Mouse (Mus musculus) neural tube, embryonic 14.5 days (tissue): ENCODE measurements around the gene Slc7a11. TPM values are rescaled to one million over a fixed set of nuclear protein-coding genes. Genes with fewer than 3 reads are reported as not detected.

Experiments used
- ATAC-seq: fragments of 200-750 bp; cut with Nextera tagmentation; 2 replicates; pipeline ENCODE4 v1.8.0; 2017; ENCODE audit warnings: low read depth, mild to moderate bottlenecking, moderate TSS enrichment, moderate library complexity
- H3K27ac ChIP-seq: fragments of 300-500 bp; sonication (generic); 2 replicates; pipeline ENCODE4 v1.5.1; 2014; ENCODE audit warnings: low read depth, mild to moderate bottlenecking, control low read depth, low read length, moderate library complexity, mixed read lengths
- H3K27me3 ChIP-seq: fragments of 300-500 bp; sonication (generic); 2 replicates; pipeline ENCODE4 v1.6.1; 2014; ENCODE audit warnings: low read length; ENCODE audit not compliant: control insufficient read depth, insufficient read depth
- H3K36me3 ChIP-seq: fragments of 300-500 bp; sonication (generic); 2 replicates; pipeline ENCODE4 v1.6.1; 2014; ENCODE audit warnings: low read length, mixed read lengths; ENCODE audit not compliant: control insufficient read depth, insufficient read depth
- H3K4me1 ChIP-seq: fragments of 300-500 bp; sonication (generic); 2 replicates; pipeline ENCODE4 v1.6.1; 2014; ENCODE audit warnings: low read length; ENCODE audit not compliant: control insufficient read depth, insufficient read depth
- H3K4me2 ChIP-seq: fragments of 300-500 bp; sonication (generic); 2 replicates; pipeline ENCODE4 v1.6.1; 2014; ENCODE audit warnings: mild to moderate bottlenecking, low read depth, low read length, control low read depth
- H3K4me3 ChIP-seq: fragments of 300-500 bp; sonication (generic); 2 replicates; pipeline ENCODE4 v1.5.1; 2014; ENCODE audit warnings: low read depth, low read length, control low read depth, mixed read lengths
- H3K9ac ChIP-seq: fragments of 300-500 bp; sonication (generic); replicated peaks from 2 replicates; pipeline ENCODE4 v1.6.1; 2014; ENCODE audit warnings: low read depth, mild to moderate bottlenecking, control low read depth, low read length, mixed read lengths
- H3K9me3 ChIP-seq: fragments of 300-500 bp; sonication (generic); 2 replicates; pipeline ENCODE4 v1.6.1; 2016; ENCODE audit warnings: low read length; ENCODE audit not compliant: control insufficient read depth
- WGBS: fragments of 180-500 bp; shearing (Covaris S2); extraction: QIAGEN DNeasy Blood & Tissue Kit; methylation state at CpG from one replicate; pipeline ENCODE4 v1.1.7; 2014; 5-methylcytosine and 5-hydroxymethylcytosine counted together
- polyA plus RNA-seq: library from polyadenylated mRNA; unstranded; fragments of >200 nt; fragmentation: Nextera tagmentation; extraction: Ambion mirVana; gene quantifications from 2 replicates; pipeline ENCODE4 v1.2.1, GENCODE M21; 2014

Gene Slc7a11
- polyA plus RNA-seq, 1 experiment from 2014 or later = 0.44 TPM

DNA sequence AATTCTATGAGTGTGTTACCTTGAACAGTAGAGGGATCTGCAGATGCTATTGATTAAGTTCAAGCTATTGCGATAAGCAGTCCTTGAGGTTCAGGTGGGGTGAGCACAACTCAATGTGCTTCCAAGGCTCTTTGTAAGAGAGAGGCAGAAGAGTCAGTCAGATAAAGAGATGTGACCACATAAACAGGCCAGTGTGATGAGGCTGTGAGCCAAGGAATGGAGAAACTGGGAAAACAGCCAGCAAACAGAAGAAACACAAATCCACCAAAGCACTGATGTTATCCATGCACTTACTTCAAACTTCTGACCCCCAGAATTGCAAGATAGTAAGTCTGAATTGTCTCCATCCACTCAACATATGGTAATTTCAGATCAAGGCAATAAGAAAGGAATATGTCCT, 99.0 kb downstream of the Slc7a11 start:
- Histone ChIP-seq H3K4me1 (no peaks in the 10 kb centered on the region), H3K36me3 (no peaks in the 10 kb centered on the region), H3K4me3 (no peak overlapping the region), H3K4me2 (no peak overlapping the region), H3K27ac (no peak overlapping the region), H3K9me3 (no peaks in the 10 kb centered on the region), H3K27me3 (no peaks in the 10 kb centered on the region), H3K9ac (no peak overlapping the region)
- ATAC-seq = no peak
- WGBS = 94% methylated on average over 1 of the region's 1 CpGs

- Histone ChIP-seq H3K4me2 (no peak overlapping the region), H3K27ac (no peak overlapping the region), H3K4me3 (no peak overlapping the region), H3K4me1 (no peaks in the 10 kb centered on the region), H3K9ac (no peak overlapping the region), H3K9me3 (no peaks in the 10 kb centered on the region), H3K36me3 (no peaks in the 10 kb centered on the region), H3K27me3 (no peaks in the 10 kb centered on the region)
- WGBS = 62% methylated on average over 8 of the region's 8 CpGs
- ATAC-seq = no peak
Observed at GRCm38 (mm10) chr3:50324524-50324923, 118.9 kb downstream of the Slc7a11 start.

DNA sequence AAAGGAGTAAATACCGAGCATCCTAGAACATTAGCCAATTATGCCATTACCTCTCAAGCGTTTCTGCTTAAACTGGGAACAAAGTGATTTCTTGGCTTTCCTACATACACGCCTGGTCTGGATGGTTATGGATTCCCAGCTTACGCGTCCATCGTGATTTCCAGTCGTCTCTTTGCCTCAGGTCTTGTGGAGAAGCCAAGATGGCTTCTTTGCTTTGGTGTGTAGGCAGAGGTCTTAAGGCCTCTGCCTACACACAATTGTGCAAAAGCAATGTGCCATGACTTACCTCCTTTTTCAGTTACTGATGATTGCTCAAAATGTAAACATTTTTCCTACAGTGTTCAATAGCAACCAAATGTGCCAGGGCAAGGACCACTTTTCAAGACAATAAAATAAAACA, 119.5 kb downstream of the Slc7a11 start:
- no peak overlapping the region for H3K4me2 ChIP-seq
- no peak overlapping the region for H3K27ac ChIP-seq
- 88% methylated on average over 7 of the region's 7 CpGs for WGBS
- no peak overlapping the region for H3K9ac ChIP-seq
- H3K36me3 ChIP-seq = no peaks in the 10 kb centered on the region
- H3K4me1 ChIP-seq = no peaks in the 10 kb centered on the region
- H3K27me3 ChIP-seq = no peaks in the 10 kb centered on the region
- H3K4me3 ChIP-seq = no peak overlapping the region
- no peaks in the 10 kb centered on the region for H3K9me3 ChIP-seq
- no peak for ATAC-seq

DNA sequence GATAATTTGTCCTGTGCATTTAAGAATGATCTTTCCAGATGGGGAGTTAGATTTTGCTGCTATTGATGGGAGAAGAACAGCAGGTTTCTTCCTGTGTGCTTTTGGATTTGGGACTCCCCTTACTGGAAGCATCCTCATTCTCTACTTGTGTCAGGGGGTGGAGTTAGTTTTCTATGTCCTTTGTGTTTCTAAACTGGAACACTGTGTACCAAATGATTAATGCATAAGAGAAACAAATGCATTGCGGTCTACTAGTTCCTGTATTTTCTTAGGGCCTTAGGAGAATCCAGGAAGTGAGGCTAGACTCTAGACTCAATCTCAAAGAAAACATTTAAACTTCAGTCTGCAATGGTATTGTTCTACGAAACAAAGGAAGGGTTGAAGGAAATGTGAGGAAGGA, 122.6 kb downstream of the Slc7a11 start:
- ATAC-seq = no peak

DNA sequence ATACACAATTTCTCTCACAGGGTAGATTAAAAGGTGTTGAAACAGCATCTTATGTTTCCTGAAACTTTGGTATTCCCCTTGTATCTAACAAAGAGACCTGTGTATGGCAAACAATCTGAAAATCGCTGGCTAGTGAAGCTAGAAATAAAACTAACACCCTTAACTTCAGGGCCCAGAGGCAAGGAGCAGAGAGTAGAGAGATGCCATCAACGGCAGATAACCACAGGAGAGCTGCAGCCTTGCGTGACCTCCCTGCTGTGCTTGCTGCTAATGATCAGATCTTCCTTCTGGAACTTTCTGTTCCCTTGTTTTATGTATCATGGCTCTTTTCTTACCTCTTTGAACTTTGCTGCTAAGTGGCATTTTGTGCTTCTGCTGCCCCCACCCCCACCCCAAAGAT, 125.3 kb downstream of the Slc7a11 start:
- H3K36me3 ChIP-seq = no peaks in the 10 kb centered on the region
- H3K27ac ChIP-seq = no peak overlapping the region
- H3K27me3 ChIP-seq = no peaks in the 10 kb centered on the region
- H3K9ac ChIP-seq = no peak overlapping the region
- no peak overlapping the region for H3K4me3 ChIP-seq
- no peaks in the 10 kb centered on the region for H3K9me3 ChIP-seq
- ATAC-seq = no peak
- no peaks in the 10 kb centered on the region for H3K4me1 ChIP-seq
- 51% methylated on average over 3 of the region's 3 CpGs for WGBS
- H3K4me2 ChIP-seq = no peak overlapping the region

More for the DNA sequence above, 122.6 kb downstream of the Slc7a11 start:
- Histone ChIP-seq H3K4me1 (no peaks in the 10 kb centered on the region), H3K9ac (no peak overlapping the region), H3K4me2 (no peak overlapping the region), H3K36me3 (no peaks in the 10 kb centered on the region), H3K4me3 (no peak overlapping the region), H3K27ac (no peak overlapping the region), H3K27me3 (no peaks in the 10 kb centered on the region), H3K9me3 (no peaks in the 10 kb centered on the region)
- 86% methylated on average over 2 of the region's 2 CpGs for WGBS

DNA sequence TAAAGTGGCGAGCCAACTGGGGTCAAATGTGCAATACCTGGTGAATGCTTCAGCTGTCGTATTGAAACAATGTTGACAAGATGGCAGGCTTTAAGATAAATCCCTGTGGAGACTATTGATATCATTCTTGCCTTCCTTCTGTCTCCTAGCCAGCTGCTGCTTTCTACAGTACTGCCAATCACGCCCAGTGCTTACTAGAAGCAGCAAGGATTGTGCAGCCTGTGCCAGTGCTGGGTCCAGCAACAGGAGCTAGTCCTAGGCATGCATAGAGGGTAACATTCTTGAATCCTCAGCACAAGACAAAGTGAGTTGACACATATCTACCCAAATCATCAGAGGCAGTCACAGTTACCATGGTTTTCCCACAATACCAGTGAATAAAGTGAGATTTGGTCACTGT, 129.6 kb downstream of the Slc7a11 start:
- Histone ChIP-seq H3K27me3 (no peaks in the 10 kb centered on the region), H3K27ac (no peak overlapping the region), H3K4me1 (no peaks in the 10 kb centered on the region), H3K9ac (no peak overlapping the region), H3K4me2 (no peak overlapping the region), H3K36me3 (no peaks in the 10 kb centered on the region), H3K9me3 (no peaks in the 10 kb centered on the region), H3K4me3 (no peak overlapping the region)
- ATAC-seq = no peak
- WGBS = 70% methylated on average over 3 of the region's 3 CpGs

DNA sequence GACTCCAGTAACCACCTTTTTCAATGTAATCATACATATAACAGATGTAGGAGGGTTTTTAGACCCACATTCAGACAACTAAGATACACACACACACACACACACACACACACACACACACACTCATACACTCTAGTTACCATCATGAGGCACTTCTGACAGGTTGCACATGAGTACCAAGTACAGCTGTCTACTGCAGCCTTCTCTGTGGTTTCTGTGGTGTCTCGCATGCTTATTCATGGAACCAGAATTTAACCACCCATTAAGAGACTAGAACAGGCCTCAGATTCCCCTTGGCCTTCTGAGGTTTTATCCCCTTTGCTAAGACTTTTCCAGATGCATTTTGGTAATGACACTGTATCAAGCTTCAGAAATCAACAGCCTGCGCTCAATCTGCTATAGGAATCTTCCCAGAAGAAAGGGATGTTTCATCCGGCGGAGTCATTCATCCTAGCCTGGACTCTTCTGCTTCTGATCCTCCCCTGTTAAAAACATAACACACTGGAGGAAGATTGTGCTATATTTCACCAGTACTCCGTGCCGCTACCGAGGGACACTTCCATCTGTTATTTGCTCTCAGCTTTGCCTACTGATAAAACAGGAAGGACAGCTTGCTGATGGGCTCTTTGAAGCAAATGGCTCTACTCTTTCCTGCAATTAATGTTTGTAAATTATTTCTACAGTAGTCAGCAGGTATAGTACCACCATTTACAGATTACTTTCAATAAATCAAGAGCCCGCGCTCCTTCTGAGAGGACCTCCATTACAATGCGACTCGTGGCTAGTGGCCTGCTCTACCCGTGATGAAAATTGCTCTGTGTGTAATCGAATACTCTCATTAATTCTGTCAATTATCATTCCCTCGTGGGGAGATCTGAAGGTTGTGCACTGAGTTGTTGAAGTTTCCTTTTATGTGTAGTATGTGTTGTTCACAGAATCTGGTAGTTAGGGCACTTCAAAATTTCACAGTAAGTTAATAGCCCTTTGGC, 135.8 kb downstream of the Slc7a11 start:
- H3K4me2 ChIP-seq = no peak overlapping the region
- H3K36me3 ChIP-seq = no peaks in the 10 kb centered on the region
- H3K9me3 ChIP-seq = no peaks in the 10 kb centered on the region
- no peaks in the 10 kb centered on the region for H3K4me1 ChIP-seq
- no peaks in the 10 kb centered on the region for H3K27me3 ChIP-seq
- peak; percentile 81 for ATAC-seq
- H3K4me3 ChIP-seq = no peak overlapping the region
- no peak overlapping the region for H3K9ac ChIP-seq
- H3K27ac ChIP-seq = no peak overlapping the region; the same call in 1 of the 2 replicates
- 53% methylated on average over 14 of the region's 14 CpGs for WGBS

- H3K4me2 ChIP-seq = no peak overlapping the region
- no peak overlapping the region for H3K4me3 ChIP-seq
- no peaks in the 10 kb centered on the region for H3K27me3 ChIP-seq
- no peaks in the 10 kb centered on the region for H3K9me3 ChIP-seq
- H3K4me1 ChIP-seq = no peaks in the 10 kb centered on the region
- no peak overlapping the region for H3K27ac ChIP-seq
- no peaks in the 10 kb centered on the region for H3K36me3 ChIP-seq
- no peak overlapping the region for H3K9ac ChIP-seq
- 76% methylated on average over 8 of the region's 8 CpGs for WGBS
- ATAC-seq = no peak
Observed at GRCm38 (mm10) chr3:50306334-50306733, 137.1 kb downstream of the Slc7a11 start.

GRCm38 (mm10) chr3:50304137-50304536, 139.3 kb downstream of the Slc7a11 start:
- ATAC-seq = no peak
- Histone ChIP-seq H3K4me3 (no peak overlapping the region), H3K9me3 (no peaks in the 10 kb centered on the region), H3K9ac (no peak overlapping the region), H3K36me3 (no peaks in the 10 kb centered on the region), H3K27me3 (no peaks in the 10 kb centered on the region), H3K4me1 (peaks cover 7% of the 10 kb centered on the region; the same call in 1 of the 2 replicates), H3K4me2 (no peak overlapping the region), H3K27ac (no peak overlapping the region)
- 40% methylated on average over 4 of the region's 4 CpGs for WGBS
